Mouse (Mus musculus) CD4-positive helper T cell, adult 2 months (primary cell): Measurements from ENCODE around the gene Elk4.

Experiments
- DNase-seq: peaks from one replicate; pipeline ENCODE4 v3.0.0-alpha.2; 2012; ENCODE audit warnings: low read depth, missing footprints, low spot score

The Elk4 gene

GRCm38 (mm10) chr1:132012861-132013260, 5.5 kb downstream of the Elk4 start:
- DNase-seq, result no peak

DNA sequence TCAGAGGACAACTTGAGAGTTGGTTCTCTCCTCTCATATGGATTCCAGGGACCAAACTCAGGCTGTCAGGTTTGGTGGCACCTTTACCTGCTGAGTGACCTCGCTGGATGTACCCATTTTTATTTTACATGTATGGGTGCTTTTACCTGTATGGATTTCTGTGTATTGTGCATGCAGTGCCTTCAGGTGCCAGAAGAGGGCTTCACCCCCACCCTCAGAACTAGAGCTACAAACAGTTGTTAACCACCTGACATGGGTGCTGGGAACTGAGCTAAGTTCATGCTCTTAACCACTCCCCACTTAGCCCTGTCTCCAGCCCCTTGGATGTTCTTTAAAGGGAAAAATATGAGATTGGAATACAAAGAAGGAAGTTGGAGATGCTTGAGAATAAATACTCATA, 7.4 kb downstream of the Elk4 start:
- peak; percentile 52 for DNase-seq

- no peak for DNase-seq
These were observed 9.3 kb downstream of the Elk4 start for GRCm38 (mm10) chr1:132016691-132017090.

- DNase-seq, result no peak
These were observed 12.5 kb downstream of the Elk4 start for GRCm38 (mm10) chr1:132019876-132020275.

GRCm38 (mm10) chr1:132022107-132022506, 14.7 kb downstream of the Elk4 start:
- DNase-seq, result no peak

DNA sequence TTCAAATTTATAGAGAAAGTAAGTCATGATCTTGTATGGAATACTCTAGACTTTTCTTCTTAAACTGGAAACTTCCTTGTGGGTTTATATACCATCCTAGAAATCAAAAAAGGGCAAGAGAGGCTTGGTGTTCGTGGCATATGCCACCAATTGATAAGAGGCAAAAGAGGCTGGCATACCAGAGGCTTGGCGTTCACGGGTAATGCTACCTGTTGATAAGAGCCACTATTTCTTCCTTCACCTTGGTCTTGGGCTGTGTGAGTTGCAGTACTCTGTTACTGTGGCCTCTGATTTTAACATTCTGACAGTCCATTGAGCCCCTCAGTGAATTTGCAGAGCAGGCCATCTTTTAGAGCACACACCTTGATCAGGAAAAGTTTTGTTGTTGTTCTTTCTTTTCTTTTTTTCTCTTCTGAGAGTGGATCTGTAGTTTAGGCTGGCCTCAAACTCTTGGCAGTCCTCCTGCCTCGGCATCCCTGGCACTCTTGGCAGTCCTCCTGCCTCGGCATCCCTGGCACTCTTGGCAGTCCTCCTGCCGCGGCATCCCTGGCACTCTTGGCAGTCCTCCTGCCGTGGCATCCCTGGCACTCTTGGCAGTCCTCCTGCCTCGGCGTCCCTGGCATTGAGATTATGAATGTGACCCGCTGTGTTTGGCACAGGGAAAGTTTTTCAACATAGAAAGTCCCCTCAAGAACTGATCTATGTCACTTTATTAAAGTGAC, 19.7 kb downstream of the Elk4 start:
- DNase-seq, result no peak

DNA sequence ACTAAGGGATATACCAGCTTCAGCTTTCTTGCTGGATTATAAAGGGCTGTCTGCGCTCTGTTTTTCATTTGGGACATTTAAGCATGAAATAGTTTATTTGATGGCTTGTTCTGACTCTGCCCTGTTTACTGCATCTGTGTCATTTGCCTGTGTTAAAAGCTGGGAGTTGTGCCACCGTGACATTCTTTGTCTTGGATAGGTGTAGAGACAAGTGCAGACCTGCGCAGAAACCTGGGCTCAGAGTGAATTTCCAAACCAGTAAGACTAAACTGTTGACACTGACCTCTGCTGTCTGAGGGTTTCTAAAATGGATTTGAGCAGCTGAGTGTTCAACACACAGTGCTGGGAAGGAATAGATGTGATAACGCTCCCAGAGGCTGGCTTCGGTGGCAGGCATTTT, 20.6 kb downstream of the Elk4 start:
- DNase-seq, result no peak

DNA sequence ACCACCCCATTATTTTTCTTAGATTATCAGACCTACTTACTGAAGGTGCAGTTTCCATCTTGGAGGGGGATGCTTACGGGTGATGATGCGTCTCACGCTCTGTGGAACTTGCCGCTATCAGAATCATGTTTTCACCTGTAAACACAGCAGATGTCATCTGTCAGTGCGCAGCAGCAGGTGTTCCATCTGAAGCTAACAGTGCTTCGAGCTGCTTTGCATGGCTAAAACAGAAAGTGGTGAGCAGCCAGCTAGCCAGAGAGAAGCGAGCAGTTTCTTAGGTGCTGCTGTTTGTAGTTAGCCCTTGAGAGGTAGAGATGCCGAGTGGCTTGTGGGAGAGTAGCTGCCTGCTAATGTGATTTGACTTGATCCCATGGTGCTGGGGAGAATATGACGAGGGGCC, 21.0 kb downstream of the Elk4 start:
- DNase-seq, result no peak

GRCm38 (mm10) chr1:132030574-132030973, 23.2 kb downstream of the Elk4 start:
- DNase-seq, result peak; percentile 26

DNA sequence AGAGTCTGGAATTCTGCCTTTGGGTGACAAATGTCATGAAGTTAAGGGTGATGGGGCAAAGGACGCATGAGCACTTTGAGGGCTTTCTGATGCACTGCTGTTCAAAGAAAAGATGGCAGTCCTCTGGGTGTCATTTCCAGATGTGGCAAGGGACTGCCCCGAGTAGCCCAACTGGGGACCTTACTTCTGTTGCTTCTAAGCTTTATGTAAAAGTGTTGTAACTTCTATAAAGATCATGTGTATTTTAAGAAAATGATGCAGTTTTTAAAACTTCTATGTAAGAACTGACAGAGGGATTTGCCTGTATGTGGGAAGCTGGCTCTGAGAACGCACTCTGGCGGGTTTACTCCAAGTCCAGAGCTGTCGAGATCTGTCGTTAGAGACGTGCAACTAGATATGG, 24.8 kb downstream of the Elk4 start:
- DNase-seq, result no peak

DNA sequence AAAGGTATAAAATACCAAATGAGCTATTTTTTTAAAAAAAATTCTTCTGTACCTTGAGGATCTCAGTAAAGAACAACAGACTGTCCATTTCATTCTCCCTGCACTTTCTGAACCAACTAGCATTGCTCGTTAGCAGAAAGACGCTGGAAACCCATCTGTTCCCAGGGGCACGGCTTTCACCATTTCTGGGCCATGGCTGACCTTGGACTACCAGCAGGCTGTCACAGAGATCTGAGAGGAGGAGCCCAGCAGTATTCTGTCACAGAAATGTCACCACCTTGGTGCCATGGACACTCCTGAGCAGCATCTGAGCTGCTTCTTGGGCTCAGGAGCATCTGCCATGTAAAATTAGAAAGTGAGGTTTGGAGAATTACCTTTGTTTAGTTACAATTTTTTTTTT, 30.3 kb downstream of the Elk4 start:
- DNase-seq, result no peak

DNA sequence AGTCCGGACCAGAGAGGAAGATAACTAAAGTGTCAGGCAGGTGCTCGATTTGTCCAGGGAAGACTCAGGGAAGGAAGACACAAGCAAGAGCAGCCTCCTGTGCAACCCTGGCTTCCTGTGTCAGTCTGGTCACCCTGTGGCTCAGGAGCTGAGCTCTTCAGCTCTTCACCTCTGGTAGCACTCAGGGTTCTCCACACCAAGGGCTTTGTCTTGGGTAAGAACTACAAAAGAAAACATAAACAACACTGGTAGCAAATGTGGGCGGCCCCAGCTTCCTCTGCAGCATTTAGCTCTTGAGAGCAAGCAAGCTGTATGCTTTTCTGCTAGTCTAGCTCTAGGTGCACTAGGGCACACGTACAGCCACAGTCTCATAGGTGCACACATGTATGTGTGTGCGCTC, 31.3 kb downstream of the Elk4 start:
- DNase-seq, result peak; percentile 59

GRCm38 (mm10) chr1:132040201-132040621, 32.8 kb downstream of the Elk4 start:
- no peak for DNase-seq

GRCm38 (mm10) chr1:132043759-132044158, 36.4 kb downstream of the Elk4 start:
- DNase-seq, result no peak

- peak; percentile 66 for DNase-seq
These were observed 38.8 kb downstream of the Elk4 start for GRCm38 (mm10) chr1:132046143-132046735.

DNA sequence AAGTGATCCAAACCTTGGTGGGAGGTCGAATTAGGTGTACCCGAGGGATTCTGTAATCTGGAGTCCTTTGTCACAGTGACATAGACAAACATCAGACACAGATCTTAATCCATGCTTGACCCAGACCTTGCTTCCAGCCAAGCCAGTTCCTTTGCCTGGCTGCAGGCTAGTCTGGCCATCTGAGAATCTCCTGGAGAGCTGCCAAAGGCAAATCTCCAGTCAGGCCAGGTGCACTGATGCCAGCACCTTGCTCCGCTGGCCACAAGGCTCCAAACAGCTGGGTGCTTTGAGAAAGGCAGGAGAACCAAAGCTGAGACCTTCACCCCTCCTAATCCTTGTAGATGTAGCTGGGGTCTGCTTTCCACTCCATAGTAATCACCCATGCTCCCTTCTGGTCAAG, 44.3 kb downstream of the Elk4 start:
- DNase-seq, result no peak

GRCm38 (mm10) chr1:132054387-132054786, 47.0 kb downstream of the Elk4 start:
- DNase-seq, result no peak

DNA sequence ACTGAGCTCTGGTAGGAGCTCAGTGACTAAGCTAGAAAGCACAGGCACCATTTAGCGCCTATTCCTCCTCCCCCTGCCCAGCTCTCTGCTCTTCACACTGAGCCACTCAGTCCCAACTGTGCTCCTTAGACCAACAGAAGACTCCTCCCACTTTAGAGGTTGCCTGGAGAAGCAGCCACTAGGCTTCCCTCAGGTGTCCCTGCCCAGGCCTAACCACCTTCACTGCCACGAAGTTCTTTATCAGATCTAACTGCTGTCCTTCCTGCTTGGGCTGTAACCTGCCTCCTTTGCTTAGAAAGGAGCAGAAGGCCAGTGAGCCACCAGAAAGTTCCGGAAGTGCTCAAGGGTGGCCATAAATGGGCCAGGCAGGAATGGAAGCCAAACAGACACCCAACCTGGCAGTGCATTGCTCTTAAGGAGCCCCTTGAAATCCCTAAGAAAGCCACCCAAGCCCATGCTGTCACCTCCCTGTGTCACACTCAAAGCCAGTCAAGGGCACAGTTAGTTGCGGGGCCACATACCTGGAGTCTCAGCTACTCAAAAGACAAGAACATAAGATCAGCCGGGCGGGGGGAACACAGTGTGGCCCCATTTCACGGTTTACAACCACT, 47.8 kb downstream of the Elk4 start:
- no peak for DNase-seq

DNA sequence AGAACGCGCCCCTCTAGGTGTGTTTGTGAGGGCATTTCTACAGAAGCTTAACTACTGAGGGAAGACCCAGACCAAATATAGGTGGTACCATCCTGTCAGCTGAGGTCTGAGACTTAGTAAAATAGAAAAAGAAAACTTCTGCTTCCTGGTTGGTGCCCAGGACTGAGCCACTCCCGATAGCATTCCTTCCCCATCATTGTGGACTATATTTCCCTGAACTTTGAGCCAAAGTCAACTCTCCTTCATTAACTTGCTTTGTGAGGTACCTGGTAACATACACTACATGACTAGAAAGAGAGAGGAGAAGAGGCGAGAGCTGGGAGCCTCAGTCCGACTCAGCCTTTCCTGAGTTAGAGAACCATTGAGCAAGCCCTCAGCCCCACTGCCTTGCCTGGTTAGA, 51.2 kb downstream of the Elk4 start:
- no peak for DNase-seq

DNA sequence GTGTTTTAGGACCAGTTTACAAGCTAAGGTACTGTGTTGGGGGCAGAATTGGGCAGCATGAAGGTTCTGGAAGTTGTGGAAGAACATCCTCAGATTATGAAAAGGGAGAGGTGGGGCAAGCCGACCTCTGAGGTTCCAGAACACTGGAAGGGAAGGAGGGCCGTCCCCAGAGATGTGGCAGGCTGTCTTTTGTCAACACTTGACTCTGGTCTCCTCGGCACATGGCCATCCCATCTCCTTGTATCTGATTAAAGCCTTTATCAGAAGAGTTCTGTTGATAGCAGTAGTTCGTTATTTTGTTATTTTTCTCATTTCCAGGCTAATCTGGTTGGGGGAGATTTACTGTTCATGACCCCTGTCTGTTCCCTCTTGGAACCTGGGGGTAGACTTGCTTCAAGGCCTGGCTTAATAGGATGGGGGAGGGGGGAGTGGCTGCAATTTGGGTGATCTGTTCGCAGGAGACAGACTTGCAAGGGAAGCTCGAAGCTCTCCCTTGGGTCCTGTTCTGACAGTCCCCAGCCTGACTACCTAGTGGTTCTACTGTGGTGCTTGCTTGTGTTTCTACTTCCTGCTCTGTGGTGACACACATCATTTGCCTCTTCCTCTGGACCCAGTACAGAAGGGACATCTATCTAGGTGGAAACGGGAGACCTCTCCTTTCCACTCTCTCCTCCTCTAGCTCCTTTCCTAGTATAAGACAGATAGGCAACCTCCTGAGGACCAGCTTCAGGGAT, 52.8 kb downstream of the Elk4 start:
- no peak for DNase-seq

DNA sequence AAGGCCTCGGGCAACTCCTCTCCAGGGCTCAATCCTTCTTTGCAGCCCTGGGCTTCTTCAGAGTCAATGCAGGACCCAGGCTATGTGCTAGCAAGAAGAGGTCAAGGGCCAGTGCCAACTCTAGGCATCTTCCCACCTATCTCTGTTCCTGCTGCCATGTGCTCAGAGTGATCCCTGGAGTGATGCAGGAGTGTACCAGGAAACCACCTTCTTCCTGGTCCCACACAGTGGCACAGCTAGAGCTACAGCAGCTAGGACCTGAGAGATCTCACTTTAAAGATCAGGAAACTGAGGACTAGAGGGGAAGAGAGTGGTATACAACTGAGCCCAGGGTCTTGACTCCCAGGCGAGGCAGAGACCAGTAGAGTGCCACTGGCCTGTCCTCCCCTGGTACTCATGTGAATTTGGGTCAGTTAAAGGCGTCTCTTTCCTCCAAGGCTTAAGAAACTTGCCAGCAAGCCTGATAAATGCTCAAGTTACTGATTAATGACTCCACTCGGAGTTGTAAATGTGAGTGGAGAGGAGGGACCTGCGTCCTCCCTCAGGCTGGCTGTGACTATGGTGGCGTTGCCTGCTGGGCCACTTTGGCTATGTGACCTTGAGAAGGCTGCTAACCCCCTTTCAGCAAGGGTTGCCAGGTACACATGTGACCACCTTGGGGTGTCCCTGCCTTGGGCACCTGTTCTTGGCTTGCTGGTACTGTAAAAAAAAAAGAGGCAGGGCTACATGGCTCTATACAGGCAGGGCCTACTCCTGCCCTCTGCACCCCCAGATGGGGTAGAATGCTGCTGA, 54.5 kb downstream of the Elk4 start:
- DNase-seq, result no peak

GRCm38 (mm10) chr1:132063096-132063495, 55.7 kb downstream of the Elk4 start:
- DNase-seq, result no peak
